Mouse (Mus musculus) bone marrow, adult 2 months (tissue): ENCODE measurements around the gene Ccdc127.

ENCODE experiments used
- CTCF ChIP-seq: fragments of 200-500 bp; IDR thresholded peaks from 2 replicates; pipeline ENCODE4 v1.5.1; 2011; ENCODE audit warnings: low read length, control low read depth; ENCODE audit not compliant: control insufficient read depth, insufficient read depth
- POLR2A ChIP-seq: fragments of 200-500 bp; IDR thresholded peaks from 2 replicates; pipeline ENCODE4 v1.6.1; 2011; ENCODE audit warnings: low read depth, mild to moderate bottlenecking, control low read depth, low read length, borderline replicate concordance; ENCODE audit not compliant: control insufficient read depth

GRCm38 (mm10) chr13:74302050-74303037 is 47.8 kb upstream of the Ccdc127 start:
- peak; percentile 26; the same call in 1 of the 2 replicates for TF ChIP-seq CTCF
- no peak for TF ChIP-seq POLR2A
